Mouse (Mus musculus) heart, embryonic 15.5 days (tissue): ENCODE measurements around the gene Agpat4. TPM values are rescaled to one million over a fixed set of nuclear protein-coding genes. Genes with fewer than 3 reads are reported as not detected.
"Not testable (repeated sequence)": the region's sequence is repeated elsewhere in the genome, so short reads cannot be mapped to it uniquely, and the experiment has no call there.

Source experiments
- ATAC-seq: fragments of 200-750 bp; cut with Nextera tagmentation; replicated peaks from 2 replicates; pipeline ENCODE4 v1.8.0; 2017; ENCODE audit warnings: low read depth, moderate TSS enrichment; ENCODE audit not compliant: insufficient number of reproducible peaks, insufficient read depth, low FRiP score
- H3K27ac ChIP-seq: fragments of 300-500 bp; sonication (generic); 2 replicates; pipeline ENCODE4 v1.5.1; 2015; ENCODE audit warnings: mild to moderate bottlenecking, inconsistent platforms
- H3K27me3 ChIP-seq: fragments of 300-500 bp; sonication (generic); 2 replicates; pipeline ENCODE4 v1.6.1; 2015; ENCODE audit warnings: inconsistent platforms
- H3K36me3 ChIP-seq: fragments of 300-500 bp; sonication (generic); 2 replicates; pipeline ENCODE4 v1.6.1; 2015; ENCODE audit warnings: mild to moderate bottlenecking, inconsistent platforms
- H3K4me1 ChIP-seq: fragments of 300-500 bp; sonication (generic); replicated peaks from 2 replicates; pipeline ENCODE4 v1.6.1; 2015; ENCODE audit warnings: inconsistent platforms
- H3K4me2 ChIP-seq: fragments of 300-500 bp; sonication (generic); 2 replicates; pipeline ENCODE4 v1.6.1; 2015; ENCODE audit warnings: inconsistent platforms, mild to moderate bottlenecking, moderate library complexity
- H3K4me3 ChIP-seq: fragments of 300-500 bp; sonication (generic); 2 replicates; pipeline ENCODE4 v1.5.1; 2015; ENCODE audit warnings: mild to moderate bottlenecking, inconsistent platforms
- H3K9ac ChIP-seq: fragments of 300-500 bp; sonication (generic); 2 replicates; pipeline ENCODE4 v1.6.1; 2015; ENCODE audit warnings: mild to moderate bottlenecking, inconsistent platforms
- H3K9me3 ChIP-seq: fragments of 300-500 bp; sonication (generic); replicated peaks from 2 replicates; pipeline ENCODE4 v1.6.1; 2016; ENCODE audit warnings: inconsistent platforms
- WGBS: fragments of 180-500 bp; shearing (Covaris S2); methylation state at CpG from one replicate; pipeline ENCODE4 v1.1.7; 2015; ENCODE audit warnings: mixed read lengths; 5-methylcytosine and 5-hydroxymethylcytosine counted together
- polyA plus RNA-seq: library from polyadenylated mRNA; unstranded; fragments of >200 nt; fragmentation: Nextera tagmentation; extraction: Ambion mirVana; gene quantifications from 2 replicates; pipeline ENCODE4 v1.2.1, GENCODE M21; 2015

The Agpat4 gene
- polyA plus RNA-seq, 1 experiment from 2014 or later: 13.6 TPM

GRCm38 (mm10) chr17:12104245-12104644 is 14.3 kb upstream of the Agpat4 start:
- no peaks in the 10 kb centered on the region for H3K27me3 ChIP-seq
- H3K36me3 ChIP-seq: no peaks in the 10 kb centered on the region
- H3K4me3 ChIP-seq: no peak overlapping the region
- WGBS: 72% methylated on average over 7 of the region's 7 CpGs
- no peaks in the 10 kb centered on the region for H3K4me1 ChIP-seq
- no peak overlapping the region for H3K27ac ChIP-seq
- H3K9ac ChIP-seq: no peak overlapping the region
- no peak for ATAC-seq
- H3K4me2 ChIP-seq: no peak overlapping the region
- no peaks in the 10 kb centered on the region for H3K9me3 ChIP-seq

GRCm38 (mm10) chr17:12104690-12105089 is 13.8 kb upstream of the Agpat4 start:
- no peak overlapping the region for H3K27ac ChIP-seq
- no peak overlapping the region for H3K4me2 ChIP-seq
- 73% methylated on average over 6 of the region's 6 CpGs for whole genome bisulfite sequencing
- H3K4me3 ChIP-seq: no peak overlapping the region
- H3K36me3 ChIP-seq: no peaks in the 10 kb centered on the region
- ATAC-seq: no peak
- no peaks in the 10 kb centered on the region for H3K27me3 ChIP-seq
- H3K9me3 ChIP-seq: no peaks in the 10 kb centered on the region
- H3K9ac ChIP-seq: no peak overlapping the region
- no peaks in the 10 kb centered on the region for H3K4me1 ChIP-seq

DNA sequence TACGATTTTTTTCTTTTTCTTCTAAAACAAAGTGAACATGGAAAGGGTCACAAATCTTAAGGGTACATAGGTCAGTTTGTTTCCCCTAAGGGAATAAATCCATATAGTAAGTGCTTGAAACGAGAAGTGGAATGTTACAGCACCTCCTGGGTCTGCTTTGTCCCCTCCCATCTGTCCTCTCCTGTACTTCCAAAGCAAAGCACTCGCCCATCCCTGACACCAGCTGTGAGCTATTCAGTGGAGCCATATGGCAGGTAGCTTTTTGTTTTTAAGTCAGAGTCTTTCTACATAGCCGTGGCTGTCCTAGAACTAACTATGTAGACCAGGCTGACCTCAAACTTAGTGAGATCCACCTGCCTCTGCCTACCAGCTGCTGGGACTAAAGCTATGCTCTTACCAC is 12.2 kb upstream of the Agpat4 start:
- H3K36me3 ChIP-seq: no peaks in the 10 kb centered on the region
- H3K9me3 ChIP-seq: no peaks in the 10 kb centered on the region
- no peak overlapping the region for H3K9ac ChIP-seq
- H3K4me2 ChIP-seq: no peak overlapping the region
- no peak for ATAC-seq
- 56% methylated on average over 4 of the region's 4 CpGs for WGBS
- no peaks in the 10 kb centered on the region for H3K27me3 ChIP-seq
- H3K4me1 ChIP-seq: no peaks in the 10 kb centered on the region
- H3K4me3 ChIP-seq: no peak overlapping the region
- no peak overlapping the region for H3K27ac ChIP-seq

GRCm38 (mm10) chr17:12113626-12114025 is 4.9 kb upstream of the Agpat4 start:
- no peak overlapping the region for H3K4me2 ChIP-seq
- 86% methylated on average over 6 of the region's 6 CpGs for WGBS
- H3K36me3 ChIP-seq: no peaks in the 10 kb centered on the region
- no peaks in the 10 kb centered on the region for H3K9me3 ChIP-seq
- no peaks in the 10 kb centered on the region for H3K27me3 ChIP-seq
- H3K4me1 ChIP-seq: peaks cover 7% of the 10 kb centered on the region; the same call in 1 of the 2 replicates
- no peak overlapping the region for H3K9ac ChIP-seq
- ATAC-seq: no peak
- H3K27ac ChIP-seq: no peak overlapping the region
- H3K4me3 ChIP-seq: no peak overlapping the region

GRCm38 (mm10) chr17:12115086-12115485 is 3.4 kb upstream of the Agpat4 start:
- Histone ChIP-seq H3K36me3 (no peaks in the 10 kb centered on the region), H3K4me1 (peaks cover 8% of the 10 kb centered on the region), H3K27ac (no peak overlapping the region), H3K4me3 (no peak overlapping the region), H3K9ac (no peak overlapping the region), H3K4me2 (no peak overlapping the region), H3K27me3 (no peaks in the 10 kb centered on the region), H3K9me3 (no peaks in the 10 kb centered on the region)
- 83% methylated on average over 2 of the region's 2 CpGs for WGBS
- no peak for ATAC-seq

DNA sequence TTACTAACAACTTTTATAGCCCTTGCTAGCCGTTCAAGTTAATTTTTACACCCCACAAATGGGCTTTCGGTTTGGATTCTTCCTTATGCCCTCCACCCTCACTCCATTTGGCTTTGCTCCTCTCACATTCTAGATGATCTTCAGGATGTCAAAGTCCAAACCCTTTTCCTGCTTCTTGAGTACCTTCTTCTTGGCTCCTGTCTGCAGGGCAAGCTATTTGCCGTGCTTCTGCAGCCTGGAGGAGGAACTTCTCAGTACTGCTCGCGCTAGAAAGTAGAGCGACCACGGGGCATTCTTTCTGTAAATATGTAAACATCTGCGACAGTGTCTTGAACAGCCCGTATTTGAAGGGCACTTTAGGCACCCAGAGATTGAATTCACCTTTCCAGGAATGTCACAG is 373 bp upstream of the Agpat4 start:
- Histone ChIP-seq H3K4me1 (peaks cover 11% of the 10 kb centered on the region), H3K4me2 (peak overlapping the region; percentile 97), H3K9me3 (no peaks in the 10 kb centered on the region), H3K36me3 (no peaks in the 10 kb centered on the region), H3K27me3 (no peaks in the 10 kb centered on the region), H3K27ac (peak overlapping the region; percentile 88; the same call in 1 of the 2 replicates), H3K9ac (peak overlapping the region; percentile 57), H3K4me3 (peak overlapping the region; percentile 64)
- no peak for ATAC-seq
- 8% methylated on average over 9 of the region's 9 CpGs for WGBS

GRCm38 (mm10) chr17:12118926-12119641 is 580 bp downstream of the Agpat4 start:
- H3K27ac ChIP-seq: peak overlapping the region; percentile 88
- no peaks in the 10 kb centered on the region for H3K9me3 ChIP-seq
- WGBS: 1% methylated on average over 30 of the region's 30 CpGs
- H3K4me3 ChIP-seq: peak overlapping the region; percentile 64
- H3K27me3 ChIP-seq: no peaks in the 10 kb centered on the region
- peak overlapping the region; percentile 97 for H3K4me2 ChIP-seq
- peaks cover 14% of the 10 kb centered on the region for H3K4me1 ChIP-seq
- peak; percentile 96 for ATAC-seq
- H3K36me3 ChIP-seq: no peaks in the 10 kb centered on the region
- H3K9ac ChIP-seq: peak overlapping the region; percentile 57

DNA sequence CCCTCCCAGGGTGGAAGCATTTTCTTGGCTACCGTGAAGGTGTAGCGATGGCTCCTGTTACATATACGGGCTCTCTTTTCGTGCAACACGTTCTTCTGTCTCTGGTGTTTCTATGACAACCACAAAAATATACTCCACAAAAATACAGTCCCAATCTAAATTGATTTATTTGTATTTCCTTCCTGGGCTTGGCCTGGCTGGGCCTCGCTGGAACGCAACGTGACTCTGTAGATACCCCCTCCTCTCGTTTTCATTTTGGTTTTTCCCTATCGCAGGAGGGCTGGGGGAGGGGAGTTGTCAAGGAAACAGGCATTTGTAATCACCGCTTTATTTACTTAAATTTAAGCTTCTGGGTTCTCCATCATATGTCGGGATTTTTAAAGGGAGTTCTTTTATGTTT is 1.2 kb downstream of the Agpat4 start:
- ATAC-seq: no peak
- peak overlapping the region; percentile 88 for H3K27ac ChIP-seq
- 1% methylated on average over 12 of the region's 12 CpGs for WGBS
- no peaks in the 10 kb centered on the region for H3K27me3 ChIP-seq
- H3K4me1 ChIP-seq: peaks cover 14% of the 10 kb centered on the region
- no peaks in the 10 kb centered on the region for H3K9me3 ChIP-seq
- no peaks in the 10 kb centered on the region for H3K36me3 ChIP-seq
- peak overlapping the region; percentile 97 for H3K4me2 ChIP-seq
- peak overlapping the region; percentile 64 for H3K4me3 ChIP-seq
- H3K9ac ChIP-seq: peak overlapping the region; percentile 57

DNA sequence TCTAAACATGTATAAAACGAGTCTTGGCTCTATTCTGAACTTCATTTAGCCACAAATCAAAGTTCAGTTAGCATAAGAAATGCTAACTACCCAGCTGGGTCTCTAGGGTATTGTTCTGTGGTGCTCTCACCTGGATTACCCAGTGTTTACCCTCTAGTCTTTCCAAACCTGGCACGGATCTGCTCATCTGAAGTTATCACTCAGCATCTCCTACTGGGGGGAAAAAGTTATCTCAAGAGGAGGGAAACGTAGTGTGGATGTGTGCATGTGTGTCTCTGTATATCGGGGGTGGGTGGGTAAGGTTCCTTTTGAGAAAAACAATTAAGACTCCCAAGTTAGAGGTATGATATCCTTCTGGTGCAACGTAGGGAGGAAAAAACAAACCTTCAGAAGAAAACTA is 1.8 kb downstream of the Agpat4 start:
- Histone ChIP-seq H3K9me3 (no peaks in the 10 kb centered on the region), H3K27ac (no peak overlapping the region), H3K27me3 (no peaks in the 10 kb centered on the region), H3K4me3 (peak overlapping the region; percentile 64), H3K4me2 (peak overlapping the region; percentile 97), H3K4me1 (peaks cover 14% of the 10 kb centered on the region), H3K9ac (no peak overlapping the region), H3K36me3 (no peaks in the 10 kb centered on the region)
- no peak for ATAC-seq
- WGBS: 39% methylated on average over 5 of the region's 5 CpGs

DNA sequence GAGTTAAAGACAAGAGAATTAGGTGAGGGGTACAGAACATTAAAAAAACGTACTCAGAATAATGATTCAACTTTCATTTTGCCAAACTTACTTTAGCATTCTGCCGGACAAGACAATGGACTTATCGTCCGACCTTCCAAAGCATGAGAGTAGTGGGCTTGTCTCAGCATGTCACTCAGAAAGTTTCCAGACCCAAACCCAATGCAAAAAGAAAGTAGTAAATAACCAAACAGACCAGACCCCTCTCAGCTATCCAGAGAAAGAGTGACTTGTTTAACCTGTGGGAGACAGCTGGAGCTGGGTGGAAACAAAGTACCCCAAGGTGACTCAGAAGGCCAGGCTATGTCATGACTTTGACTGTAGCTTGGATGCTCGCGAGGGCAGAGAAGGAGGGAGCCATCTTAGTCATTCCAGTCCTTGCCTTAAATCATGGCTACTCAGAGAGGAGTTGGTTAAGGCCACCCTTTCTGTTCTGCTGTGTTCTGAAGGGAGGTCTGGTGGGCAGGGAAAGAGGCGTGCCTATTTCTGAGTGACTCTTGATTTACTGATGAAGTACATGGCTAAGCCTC is 2.8 kb downstream of the Agpat4 start:
- H3K9me3 ChIP-seq: no peaks in the 10 kb centered on the region
- H3K36me3 ChIP-seq: no peaks in the 10 kb centered on the region
- no peak for ATAC-seq
- H3K4me2 ChIP-seq: no peak overlapping the region
- H3K4me3 ChIP-seq: no peak overlapping the region
- 88% methylated on average over 7 of the region's 7 CpGs for WGBS
- H3K4me1 ChIP-seq: peaks cover 14% of the 10 kb centered on the region
- H3K9ac ChIP-seq: no peak overlapping the region
- no peak overlapping the region for H3K27ac ChIP-seq
- H3K27me3 ChIP-seq: no peaks in the 10 kb centered on the region

DNA sequence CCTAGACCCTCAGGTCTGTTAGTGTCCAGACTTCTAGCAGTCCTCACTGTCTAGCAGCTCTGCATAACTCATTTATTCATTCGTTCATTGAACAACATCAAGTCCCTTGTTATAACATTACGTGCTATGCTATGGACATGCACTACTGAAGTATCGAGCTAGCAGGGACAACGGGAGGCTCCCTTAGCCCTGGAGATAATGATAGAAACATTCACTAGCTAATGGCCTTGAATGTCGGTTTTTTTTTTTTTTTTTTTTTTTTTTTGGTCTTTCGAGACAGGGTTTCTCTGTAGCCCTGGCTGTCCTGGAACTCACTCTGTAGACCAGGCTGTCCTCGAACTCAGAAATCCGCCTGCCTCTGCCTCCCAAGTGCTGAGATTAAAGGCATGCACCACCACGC is 3.8 kb downstream of the Agpat4 start:
- ATAC-seq, H3K4me3 ChIP-seq, H3K9ac ChIP-seq, H3K27me3 ChIP-seq, H3K4me2 ChIP-seq, H3K9me3 ChIP-seq, H3K36me3 ChIP-seq, H3K27ac ChIP-seq: not testable (repeated sequence)
- WGBS: 88% methylated on average over 9 of the region's 9 CpGs
- H3K4me1 ChIP-seq: peaks cover 14% of the 10 kb centered on the region

DNA sequence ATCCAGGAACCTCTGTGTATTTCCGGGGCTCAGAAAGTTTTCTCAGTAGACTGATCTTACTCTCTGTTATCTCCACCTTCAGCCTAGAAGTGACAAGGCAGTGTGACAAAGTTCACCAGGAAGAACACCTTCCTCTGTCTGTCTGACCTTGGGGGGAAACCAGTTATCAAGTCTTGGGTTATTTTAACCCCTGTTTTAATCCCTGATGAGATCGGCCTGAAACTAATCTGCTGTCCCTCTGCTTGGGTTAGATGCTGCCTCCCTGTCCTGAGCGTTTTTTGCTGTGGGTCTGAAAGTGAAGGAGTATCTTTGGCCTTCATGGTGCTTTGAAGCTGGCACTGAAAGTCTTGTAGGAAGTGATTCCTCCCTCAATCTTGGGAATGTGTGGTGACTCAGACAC is 4.7 kb downstream of the Agpat4 start:
- Histone ChIP-seq H3K27ac (no peak overlapping the region), H3K4me2 (no peak overlapping the region), H3K27me3 (no peaks in the 10 kb centered on the region), H3K4me3 (no peak overlapping the region), H3K4me1 (peaks cover 11% of the 10 kb centered on the region), H3K36me3 (no peaks in the 10 kb centered on the region), H3K9ac (no peak overlapping the region), H3K9me3 (no peaks in the 10 kb centered on the region)
- 52% methylated on average over 3 of the region's 3 CpGs for WGBS
- no peak for ATAC-seq
